Mouse (Mus musculus) liver, embryonic 12.5 days (tissue): ENCODE data around the gene Cfap46. TPM values are rescaled to one million over a fixed set of nuclear protein-coding genes. Genes with fewer than 3 reads are reported as not detected.

Experiments used
- ATAC-seq: fragments of 200-750 bp; cut with Nextera tagmentation; 2 replicates; pipeline ENCODE4 v1.8.0; 2017; ENCODE audit warnings: moderate number of reproducible peaks, mild to moderate bottlenecking, moderate library complexity
- H3K27ac ChIP-seq: fragments of 300-500 bp; sonication (generic); 2 replicates; pipeline ENCODE4 v1.5.1; 2016; ENCODE audit warnings: mild to moderate bottlenecking
- H3K27me3 ChIP-seq: fragments of 300-500 bp; sonication (generic); replicated peaks from 2 replicates; pipeline ENCODE4 v1.6.1; 2016; ENCODE audit warnings: mild to moderate bottlenecking, moderate library complexity
- H3K36me3 ChIP-seq: fragments of 300-500 bp; sonication (generic); 2 replicates; pipeline ENCODE4 v1.6.1; 2016; ENCODE audit warnings: mild to moderate bottlenecking, moderate library complexity
- H3K4me1 ChIP-seq: fragments of 300-500 bp; sonication (generic); 2 replicates; pipeline ENCODE4 v1.6.1; 2016
- H3K4me2 ChIP-seq: fragments of 300-500 bp; sonication (generic); 2 replicates; pipeline ENCODE4 v1.6.1; 2016; ENCODE audit warnings: mild to moderate bottlenecking, moderate library complexity
- H3K4me3 ChIP-seq: fragments of 300-500 bp; sonication (generic); 2 replicates; pipeline ENCODE4 v1.5.1; 2016; ENCODE audit warnings: mild to moderate bottlenecking, moderate library complexity
- H3K9ac ChIP-seq: fragments of 300-500 bp; sonication (generic); 2 replicates; pipeline ENCODE4 v1.6.1; 2016; ENCODE audit warnings: mild to moderate bottlenecking, moderate library complexity
- H3K9me3 ChIP-seq: fragments of 300-500 bp; sonication (generic); replicated peaks from 2 replicates; pipeline ENCODE4 v1.6.1; 2016; ENCODE audit warnings: mild to moderate bottlenecking, moderate library complexity
- WGBS: fragments of 180-500 bp; shearing (Covaris S2); methylation state at CpG from one replicate; pipeline ENCODE4 v1.1.7; 2016; ENCODE audit not compliant: insufficient replicate concordance; 5-methylcytosine and 5-hydroxymethylcytosine counted together
- polyA plus RNA-seq: library from polyadenylated mRNA; unstranded; fragments of >200 nt; fragmentation: Nextera tagmentation; extraction: Ambion mirVana; gene quantifications from 2 replicates; pipeline ENCODE4 v1.2.1, GENCODE M21; 2016

Gene Cfap46
- polyA plus RNA-seq, 1 experiment from 2014 or later = not detected

DNA sequence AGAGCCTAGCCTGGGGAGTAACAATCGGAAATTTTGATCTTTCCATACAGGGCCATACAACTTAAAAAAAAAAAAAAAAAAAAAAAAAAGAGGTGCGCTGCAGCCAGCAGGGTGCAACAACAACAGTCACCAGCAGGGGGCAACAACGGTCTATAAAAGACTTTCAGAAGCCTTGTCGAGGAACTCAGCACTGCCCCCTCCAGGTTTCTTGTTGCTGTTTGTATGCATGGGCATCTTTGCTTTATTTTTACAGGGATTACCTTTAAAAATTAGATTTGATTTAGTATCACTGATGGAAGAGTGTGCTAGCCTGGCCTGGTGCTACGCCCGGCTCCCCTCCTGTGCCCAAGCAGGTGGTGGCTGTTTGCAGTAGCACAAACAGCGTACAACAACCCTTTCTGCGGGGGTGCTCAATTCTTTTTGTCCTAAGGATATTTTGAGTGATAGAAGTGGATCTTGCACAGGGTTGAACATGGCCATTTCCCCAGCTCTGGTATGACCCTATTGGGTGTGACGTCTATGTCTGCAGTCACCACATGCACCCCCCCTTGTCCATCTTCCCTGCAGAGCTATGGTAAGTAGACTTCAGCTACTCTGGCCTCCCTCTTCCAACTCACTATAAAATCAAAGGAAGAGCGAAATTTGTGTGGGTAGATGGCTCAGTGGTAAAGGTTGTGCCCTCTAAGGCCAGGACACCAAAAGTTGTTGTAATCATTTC, 35.4 kb downstream of the Cfap46 start:
- 28% methylated on average over 10 of the region's 10 CpGs for WGBS
- Histone ChIP-seq H3K27me3 (peaks cover 3% of the 10 kb centered on the region; the same call in 1 of the 2 replicates), H3K9ac (no peak overlapping the region), H3K4me2 (no peak overlapping the region), H3K36me3 (no peaks in the 10 kb centered on the region), H3K9me3 (no peaks in the 10 kb centered on the region), H3K4me1 (no peaks in the 10 kb centered on the region), H3K27ac (no peak overlapping the region), H3K4me3 (no peak overlapping the region)
- no peak for ATAC-seq

DNA sequence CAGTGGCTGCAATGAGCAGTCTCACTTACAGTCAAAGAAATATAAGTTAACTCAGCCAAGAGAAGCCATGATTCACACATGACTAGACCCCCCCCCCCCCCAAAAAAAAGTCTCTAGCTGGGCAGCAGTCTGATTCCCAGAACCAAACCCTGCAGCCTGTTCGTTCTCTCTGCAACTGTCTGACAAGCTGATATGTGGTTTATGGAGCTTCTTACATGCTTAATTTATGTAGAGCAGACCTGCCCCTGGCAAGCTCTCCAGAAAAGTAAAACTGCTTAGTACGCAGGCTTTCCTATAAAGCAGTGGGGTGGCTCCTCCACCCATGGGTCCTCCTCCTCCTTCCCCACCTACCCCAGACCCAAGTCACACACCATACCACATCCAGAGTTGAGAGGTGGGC, 50.2 kb downstream of the Cfap46 start:
- no peaks in the 10 kb centered on the region; the same call in 1 of the 2 replicates for H3K27me3 ChIP-seq
- no peak for ATAC-seq
- no peak overlapping the region for H3K4me3 ChIP-seq
- no peak overlapping the region for H3K27ac ChIP-seq
- H3K4me2 ChIP-seq = no peak overlapping the region
- WGBS = 68% methylated on average over 2 of the region's 2 CpGs
- no peaks in the 10 kb centered on the region for H3K36me3 ChIP-seq
- no peak overlapping the region for H3K9ac ChIP-seq
- no peaks in the 10 kb centered on the region for H3K9me3 ChIP-seq
- H3K4me1 ChIP-seq = no peaks in the 10 kb centered on the region

DNA sequence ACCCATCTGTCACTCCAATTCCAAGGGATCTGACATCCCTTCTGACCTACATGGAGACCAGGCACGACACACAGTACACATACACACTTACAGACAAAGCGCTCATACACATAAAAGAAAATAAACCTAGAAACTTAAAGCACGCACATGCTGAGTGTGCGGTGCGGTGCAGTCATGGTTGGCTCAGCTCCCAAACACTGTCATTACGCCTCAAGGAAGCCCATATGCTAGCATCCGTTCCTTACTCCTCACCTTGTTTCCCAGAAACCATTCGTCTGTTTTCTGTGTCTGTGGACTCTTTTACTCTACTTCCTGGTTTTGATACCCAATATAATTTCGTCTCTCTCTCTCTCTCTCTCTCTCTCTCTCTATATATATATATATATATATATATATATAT, 58.5 kb downstream of the Cfap46 start:
- H3K36me3 ChIP-seq = no peaks in the 10 kb centered on the region
- no peaks in the 10 kb centered on the region for H3K9me3 ChIP-seq
- no peaks in the 10 kb centered on the region for H3K27me3 ChIP-seq
- H3K4me1 ChIP-seq = no peaks in the 10 kb centered on the region
- H3K27ac ChIP-seq = no peak overlapping the region
- no peak for ATAC-seq
- H3K9ac ChIP-seq = no peak overlapping the region
- H3K4me3 ChIP-seq = no peak overlapping the region
- WGBS = 73% methylated on average over 9 of the region's 9 CpGs
- H3K4me2 ChIP-seq = no peak overlapping the region

DNA sequence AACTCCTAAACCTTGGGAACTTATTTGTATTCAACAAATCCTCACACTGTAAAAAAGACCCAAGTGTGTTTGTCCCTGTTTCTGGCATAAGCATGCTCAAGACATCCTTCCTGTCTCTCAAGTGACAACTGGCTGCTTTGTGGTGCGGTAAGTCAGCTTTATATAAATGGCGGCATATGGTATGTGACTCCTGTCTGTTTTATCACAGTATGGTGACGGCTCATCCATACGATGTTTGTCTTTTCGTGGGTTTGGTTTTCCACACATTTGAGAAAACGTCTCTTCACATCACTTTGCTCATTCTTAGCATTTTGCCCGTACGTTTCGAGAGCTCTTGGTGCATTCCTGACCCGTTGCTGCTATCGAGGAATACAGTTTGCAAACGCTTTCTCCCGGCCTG, 61.0 kb downstream of the Cfap46 start:
- Histone ChIP-seq H3K9me3 (no peaks in the 10 kb centered on the region), H3K4me1 (no peaks in the 10 kb centered on the region), H3K27ac (no peak overlapping the region), H3K9ac (no peak overlapping the region), H3K36me3 (no peaks in the 10 kb centered on the region), H3K4me2 (no peak overlapping the region), H3K4me3 (no peak overlapping the region), H3K27me3 (no peaks in the 10 kb centered on the region)
- ATAC-seq = no peak
- WGBS = 73% methylated on average over 13 of the region's 13 CpGs

DNA sequence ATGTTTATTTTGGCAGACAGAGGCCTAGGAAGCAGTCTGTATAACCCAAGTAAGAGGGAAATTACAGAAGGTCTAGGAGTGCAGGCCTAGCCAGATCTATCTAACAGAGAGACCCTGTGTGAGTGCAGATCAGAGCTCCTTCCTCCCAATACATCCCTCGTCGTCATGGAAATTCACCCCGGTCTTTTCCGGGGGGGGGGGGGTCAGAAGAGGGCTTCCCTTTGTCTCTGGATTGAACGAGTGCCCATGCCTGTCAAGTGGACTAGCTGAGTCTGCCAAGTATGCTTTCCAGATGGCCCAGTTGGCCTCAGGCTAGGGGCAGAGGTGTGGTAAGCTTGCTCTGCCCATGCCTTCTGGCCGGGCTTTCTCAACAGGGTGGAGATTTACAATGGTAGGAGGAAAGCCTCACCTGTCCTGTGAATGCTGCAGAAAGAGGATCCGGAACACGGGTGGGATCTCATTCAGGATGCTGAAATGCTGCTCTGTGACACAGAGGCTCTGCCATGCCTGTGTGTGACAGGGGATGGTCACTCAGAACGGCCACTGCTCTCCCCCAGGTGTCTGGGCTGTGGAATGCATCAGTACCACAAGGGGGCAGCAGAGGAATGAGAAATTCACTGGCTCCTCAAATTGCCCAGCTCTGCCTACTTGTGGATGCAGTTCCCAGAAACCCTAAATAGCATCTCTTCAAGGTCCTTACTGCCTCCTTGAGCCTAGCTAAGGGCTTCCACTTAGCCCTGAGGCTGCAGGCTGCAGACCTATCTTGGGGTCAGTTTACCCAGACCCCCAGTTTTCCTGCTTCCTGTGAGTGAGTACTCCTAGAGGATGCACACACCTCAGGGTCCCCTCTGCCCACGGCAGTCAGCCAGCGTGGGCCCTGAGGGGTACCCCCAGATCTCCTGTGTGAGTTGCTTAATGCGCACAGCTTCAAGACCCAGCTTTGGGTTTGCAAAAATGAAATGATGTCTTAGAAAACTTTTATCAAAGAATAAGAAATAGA, 67.5 kb downstream of the Cfap46 start:
- ATAC-seq = 0 out of 2 replicates have a peak, but pooled peaks have one; percentile 35
- H3K27me3 ChIP-seq = no peaks in the 10 kb centered on the region
- WGBS = 58% methylated on average over 12 of the region's 12 CpGs
- no peak overlapping the region for H3K27ac ChIP-seq
- no peak overlapping the region for H3K9ac ChIP-seq
- H3K9me3 ChIP-seq = no peaks in the 10 kb centered on the region
- H3K4me2 ChIP-seq = no peak overlapping the region
- H3K36me3 ChIP-seq = no peaks in the 10 kb centered on the region
- no peaks in the 10 kb centered on the region for H3K4me1 ChIP-seq
- H3K4me3 ChIP-seq = no peak overlapping the region

DNA sequence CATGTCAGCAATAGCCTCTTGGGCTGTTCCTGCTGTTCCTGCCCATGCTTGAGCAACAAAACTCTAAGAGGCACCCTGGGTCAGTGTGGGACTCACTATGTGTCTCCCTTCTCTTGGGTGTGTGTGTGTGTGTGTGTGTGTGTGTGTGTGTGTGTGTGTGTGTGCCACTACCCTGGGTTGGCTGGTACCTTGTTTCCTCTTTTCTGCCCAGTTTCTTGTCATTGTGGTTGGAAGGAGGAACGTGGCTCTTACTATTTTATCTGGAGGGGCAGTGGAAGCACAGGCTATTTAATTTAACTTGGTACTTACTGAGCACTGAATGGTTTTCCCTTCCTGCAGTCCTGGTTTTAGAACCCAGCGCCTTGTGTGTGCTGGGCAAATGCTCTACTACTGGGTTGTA, 73.3 kb downstream of the Cfap46 start:
- H3K36me3 ChIP-seq = no peaks in the 10 kb centered on the region
- 46% methylated on average over 2 of the region's 2 CpGs for WGBS
- ATAC-seq = no peak
- H3K27ac ChIP-seq = no peak overlapping the region
- H3K4me2 ChIP-seq = no peak overlapping the region
- no peak overlapping the region for H3K9ac ChIP-seq
- H3K9me3 ChIP-seq = no peaks in the 10 kb centered on the region
- no peaks in the 10 kb centered on the region for H3K4me1 ChIP-seq
- H3K27me3 ChIP-seq = no peaks in the 10 kb centered on the region
- H3K4me3 ChIP-seq = no peak overlapping the region

DNA sequence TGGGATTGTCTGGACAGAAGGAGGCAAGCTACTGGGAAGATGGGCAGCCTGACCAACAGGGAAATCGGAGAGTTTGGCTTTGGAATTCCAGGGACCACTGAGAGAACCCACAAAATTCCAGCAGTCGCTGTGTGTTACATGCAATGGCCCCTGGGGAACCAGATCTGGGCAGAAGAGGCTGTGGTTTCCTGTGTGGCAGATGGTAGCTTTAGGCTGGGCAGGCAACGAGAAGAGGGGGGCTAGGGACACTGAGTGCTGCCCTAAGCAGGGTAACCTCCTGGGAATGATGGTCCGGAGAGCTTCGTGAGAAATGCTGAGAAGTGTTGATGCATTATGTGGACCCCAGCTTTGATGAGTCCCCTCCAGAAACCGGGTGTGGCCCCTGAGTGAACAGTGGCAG, 87.8 kb downstream of the Cfap46 start:
- no peak overlapping the region for H3K4me2 ChIP-seq
- H3K36me3 ChIP-seq = no peaks in the 10 kb centered on the region
- 39% methylated on average over 6 of the region's 6 CpGs for WGBS

DNA sequence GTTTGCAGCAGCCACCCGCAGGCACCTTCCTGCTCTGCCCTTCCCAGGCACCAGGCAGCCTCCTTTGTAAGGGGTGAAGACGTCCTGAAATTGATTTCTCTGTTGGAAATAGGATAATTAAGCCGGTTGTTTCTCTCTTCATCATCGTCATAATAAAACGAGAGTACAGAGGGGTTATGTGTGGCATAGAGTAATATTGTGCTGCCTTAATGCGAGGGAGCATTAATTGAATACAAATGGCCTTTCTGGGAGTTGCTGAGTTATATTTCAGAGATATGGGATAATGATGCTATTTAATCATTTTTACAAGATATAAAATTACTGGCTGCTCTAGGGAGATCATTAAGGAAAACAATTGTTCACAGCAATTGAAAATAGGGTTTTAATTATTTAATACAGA, 88.3 kb downstream of the Cfap46 start:
- ATAC-seq = no peak
- H3K4me2 ChIP-seq = no peak overlapping the region
- peaks cover 27% of the 10 kb centered on the region; the same call in 1 of the 2 replicates for H3K27me3 ChIP-seq
- no peak overlapping the region for H3K27ac ChIP-seq
- no peaks in the 10 kb centered on the region for H3K4me1 ChIP-seq
- WGBS = 48% methylated on average over 6 of the region's 6 CpGs
- H3K4me3 ChIP-seq = no peak overlapping the region
- H3K9me3 ChIP-seq = no peaks in the 10 kb centered on the region
- H3K36me3 ChIP-seq = no peaks in the 10 kb centered on the region
- H3K9ac ChIP-seq = no peak overlapping the region

More for the DNA sequence above, 87.8 kb downstream of the Cfap46 start:
- no peak overlapping the region for H3K4me3 ChIP-seq
- no peaks in the 10 kb centered on the region for H3K4me1 ChIP-seq
- no peak for ATAC-seq
- no peak overlapping the region for H3K27ac ChIP-seq
- peaks cover 27% of the 10 kb centered on the region; the same call in 1 of the 2 replicates for H3K27me3 ChIP-seq
- H3K9ac ChIP-seq = no peak overlapping the region
- H3K9me3 ChIP-seq = no peaks in the 10 kb centered on the region

DNA sequence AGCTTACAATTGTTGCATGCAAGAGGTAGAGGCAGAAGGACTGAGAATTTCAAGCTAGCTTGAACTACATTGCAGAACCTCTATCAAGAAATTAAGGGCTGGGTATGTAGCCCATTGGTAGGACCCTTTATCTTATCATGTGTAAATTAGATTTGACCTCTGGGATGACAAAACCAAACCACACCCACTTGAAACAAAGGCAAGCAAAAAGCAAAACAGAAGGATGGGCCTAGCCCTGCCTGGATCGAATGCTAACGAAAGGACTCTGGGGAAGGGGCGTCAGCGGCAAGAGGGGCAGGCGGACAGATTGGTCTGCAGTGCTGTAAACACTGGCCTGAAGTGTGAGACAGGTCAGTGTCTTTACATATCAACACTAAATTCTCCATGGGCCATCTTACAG, 92.3 kb downstream of the Cfap46 start:
- Histone ChIP-seq H3K4me3 (no peak overlapping the region), H3K27ac (no peak overlapping the region), H3K36me3 (no peaks in the 10 kb centered on the region), H3K4me1 (no peaks in the 10 kb centered on the region), H3K27me3 (peaks cover 58% of the 10 kb centered on the region), H3K9ac (no peak overlapping the region), H3K4me2 (no peak overlapping the region), H3K9me3 (no peaks in the 10 kb centered on the region)
- 59% methylated on average over 5 of the region's 5 CpGs for WGBS
- no peak for ATAC-seq

DNA sequence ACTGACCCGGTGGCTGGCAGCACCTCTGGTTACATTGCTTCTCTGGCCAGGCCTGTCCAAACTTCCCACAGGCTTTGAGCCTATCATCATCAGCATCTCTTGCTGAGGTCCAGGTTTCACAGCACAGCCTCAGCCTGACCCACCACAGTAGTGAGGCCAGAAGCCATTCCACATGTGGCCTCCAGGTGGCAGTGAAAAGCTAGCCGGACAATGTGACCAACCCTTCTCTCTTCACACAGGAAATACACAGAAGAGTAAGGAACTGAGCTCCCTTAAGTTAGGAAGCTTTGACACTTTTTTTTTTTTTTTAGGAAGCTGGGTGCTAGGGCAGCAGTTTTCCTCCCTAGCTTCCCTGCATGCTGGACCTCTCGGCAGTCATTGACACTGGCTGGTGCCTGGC, 93.3 kb downstream of the Cfap46 start:
- peak; percentile 35; the same call in 1 of the 2 replicates for ATAC-seq

DNA sequence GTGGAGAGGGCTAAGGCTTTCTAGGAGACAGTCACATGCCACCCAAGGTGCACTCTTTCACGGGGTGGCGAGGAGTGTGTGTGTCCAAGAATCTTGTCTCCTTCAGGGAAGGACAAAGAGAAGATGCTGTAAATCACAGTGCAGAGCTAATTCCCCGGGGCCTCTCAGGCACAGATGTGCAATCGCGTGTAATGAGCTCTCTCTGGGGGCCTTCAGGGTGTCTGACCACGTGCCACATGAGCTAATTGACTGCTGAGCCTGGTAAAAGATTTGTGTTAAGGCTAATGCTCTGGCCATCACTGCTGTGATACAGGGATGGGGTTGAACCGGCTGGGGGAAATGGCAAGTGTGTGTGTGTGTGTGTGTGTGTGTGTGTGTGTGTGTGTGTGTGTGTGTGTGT, 95.7 kb downstream of the Cfap46 start:
- Histone ChIP-seq H3K27me3 (peaks cover 73% of the 10 kb centered on the region), H3K27ac (no peak overlapping the region), H3K36me3 (no peaks in the 10 kb centered on the region), H3K9ac (no peak overlapping the region), H3K9me3 (no peaks in the 10 kb centered on the region), H3K4me3 (no peak overlapping the region), H3K4me2 (no peak overlapping the region), H3K4me1 (no peaks in the 10 kb centered on the region)
- 36% methylated on average over 7 of the region's 7 CpGs for WGBS
- ATAC-seq = no peak

More for the DNA sequence above, 93.3 kb downstream of the Cfap46 start:
- Histone ChIP-seq H3K27me3 (peaks cover 61% of the 10 kb centered on the region), H3K27ac (no peak overlapping the region), H3K4me3 (no peak overlapping the region), H3K36me3 (no peaks in the 10 kb centered on the region), H3K4me1 (no peaks in the 10 kb centered on the region), H3K4me2 (no peak overlapping the region), H3K9ac (no peak overlapping the region), H3K9me3 (no peaks in the 10 kb centered on the region)
- 25% methylated on average over 3 of the region's 3 CpGs for WGBS

DNA sequence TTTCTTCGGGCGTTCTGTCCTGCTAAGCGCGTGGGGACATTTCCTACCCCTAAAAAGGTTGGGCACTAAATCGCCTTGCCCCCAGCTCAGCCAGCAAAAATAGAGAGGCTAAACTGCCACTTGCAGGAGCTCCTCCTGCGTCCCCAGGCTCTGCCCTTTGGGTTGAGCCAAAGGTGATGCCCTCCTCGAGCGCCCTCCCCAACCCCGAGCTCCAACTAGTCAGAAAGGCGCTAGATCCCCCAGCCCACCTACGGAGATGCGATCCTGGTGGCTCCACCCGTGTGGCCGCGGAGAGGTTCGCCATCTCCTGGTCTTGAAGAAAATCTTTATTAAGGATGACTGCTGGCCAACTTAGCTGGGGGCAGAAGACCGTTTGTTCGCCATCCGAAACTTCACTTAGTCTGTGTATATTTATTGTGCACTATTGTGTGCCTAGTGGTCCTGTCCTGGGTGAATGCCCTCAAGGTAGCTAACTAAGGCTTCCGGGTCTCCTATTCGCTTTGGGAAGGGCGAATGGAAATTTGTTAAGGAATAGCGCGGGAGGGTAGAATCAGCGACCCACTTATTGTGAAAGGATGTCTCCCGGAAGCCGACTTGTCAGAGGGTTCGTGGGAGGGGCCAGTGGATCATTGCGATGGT, 98.3 kb downstream of the Cfap46 start:
- no peak for ATAC-seq
- H3K36me3 ChIP-seq = no peaks in the 10 kb centered on the region
- H3K4me1 ChIP-seq = peaks cover 18% of the 10 kb centered on the region
- peaks cover 99% of the 10 kb centered on the region for H3K27me3 ChIP-seq
- H3K27ac ChIP-seq = no peak overlapping the region
- H3K9me3 ChIP-seq = no peaks in the 10 kb centered on the region
- H3K4me3 ChIP-seq = no peak overlapping the region
- WGBS = 6% methylated on average over 29 of the region's 29 CpGs
- H3K9ac ChIP-seq = no peak overlapping the region
- no peak overlapping the region for H3K4me2 ChIP-seq
